Mouse (Mus musculus): ENCODE data around the gene Lamtor1. TPM values are rescaled to one million over a fixed set of nuclear protein-coding genes. Genes with fewer than 3 reads are reported as not detected.

The Lamtor1 gene
- total and polyA plus RNA-seq, 3 experiments, result 68.6 to 107 (median 86.2) TPM

GRCm38 (mm10) chr7:101928093-101928492 is 22.4 kb downstream of the Lamtor1 start:
- no peak overlapping the region for H3K4me3 ChIP-seq (replicated peaks in 1 of 3; ENCODE audit: low read depth in 2 of 3, low read length in 2 of 3, poor library complexity in 1 of 3)
- TF ChIP-seq RAD21 (IDR thresholded peaks at IDR 0.05; ENCODE audit: low read depth, low read length) (no peak), MAZ (IDR thresholded peaks at IDR 0.05; ENCODE audit: low read depth, low read length) (no peak), CTCF (conservative IDR thresholded peaks at IDR 0.05 in 1 of 2, IDR thresholded peaks at IDR 0.05 in 1 of 2; ENCODE audit: low read depth in 2 of 2, low read length in 2 of 2) (no peak), ETS1 (conservative IDR thresholded peaks at IDR 0.05; ENCODE audit: low read depth, low read length) (no peak), CHD1 (IDR thresholded peaks at IDR 0.05; ENCODE audit: low read depth, low read length) (no peak), ZMIZ1 (IDR thresholded peaks at IDR 0.05; ENCODE audit: low read depth, low read length) (no peak), IRF4 (IDR thresholded peaks at IDR 0.05; ENCODE audit: low read depth, low read length) (no peak), ZNF384 (IDR thresholded peaks at IDR 0.05; ENCODE audit: low read depth, low read length) (no peak), NRF1 (IDR thresholded peaks at IDR 0.05; ENCODE audit: low read depth, low read length) (no peak), NELFE (IDR thresholded peaks at IDR 0.05; ENCODE audit: low read depth, low read length) (no peak), SIN3A (IDR thresholded peaks at IDR 0.05; ENCODE audit: low read length) (no peak), MYC (IDR thresholded peaks at IDR 0.05; ENCODE audit: low read depth, low read length) (no peak), ZC3H11A (IDR thresholded peaks at IDR 0.05; ENCODE audit: low read depth, low read length) (no peak), ZKSCAN1 (IDR thresholded peaks at IDR 0.05; ENCODE audit: borderline replicate concordance, low read depth, low read length) (no peak), BHLHE40 (IDR thresholded peaks at IDR 0.05; ENCODE audit: low read depth, low read length) (no peak), E2F4 (IDR thresholded peaks at IDR 0.05; ENCODE audit: insufficient replicate concordance, low read depth, low read length) (no peak)
- no peak overlapping the region for H3K9ac ChIP-seq (ENCODE audit: insufficient read depth, low read depth)
- H3K36me3 ChIP-seq (replicated peaks in 1 of 2; ENCODE audit: control insufficient read depth in 1 of 2, insufficient read depth in 1 of 2, low read length in 1 of 2), result peaks cover 0 to 15% of the 10 kb centered on the region in 2 experiments
- dilution Hi-C loops (cut with MboI; ENCODE audit: extremely low pct_ligation_motif_present, extremely low pct_unique_long_range_greater_than_20kb, low sequenced_read_pairs), result no loop called here
- DNase-seq (ENCODE audit: extremely low read depth), result no peak
- in situ Hi-C loops (cut with MboI; ENCODE audit: low pct_ligation_motif_present, low pct_unique_long_range_greater_than_20kb, low sequenced_read_pairs), result no loop called here
- H3K4me2 ChIP-seq (ENCODE audit: insufficient read depth, low read depth, poor library complexity, severe bottlenecking), result no peak overlapping the region
- H3K79me2 ChIP-seq (replicated peaks; ENCODE audit: control insufficient read depth, extremely low read depth, insufficient read depth, poor library complexity, severe bottlenecking), result peaks cover 6% of the 10 kb centered on the region; the same call in 1 of the 2 replicates
- H3K4me1 ChIP-seq (ENCODE audit: control insufficient read depth in 1 of 2, insufficient read depth in 2 of 2), result peaks cover 3 to 13% of the 10 kb centered on the region in 2 experiments; a peak in 3 of 4 replicates
- peaks cover 3% of the 10 kb centered on the region for H3K9me3 ChIP-seq (replicated peaks; ENCODE audit: low read length)
- H3K27ac ChIP-seq (ENCODE audit: insufficient read depth, low read depth), result no peak overlapping the region
- no peaks in the 10 kb centered on the region for H3K27me3 ChIP-seq (replicated peaks)

GRCm38 (mm10) chr7:101932551-101932950 is 26.8 kb downstream of the Lamtor1 start:
- TF ChIP-seq NELFE (IDR thresholded peaks at IDR 0.05; ENCODE audit: low read depth, low read length) (no peak), USF2 (conservative IDR thresholded peaks at IDR 0.05; ENCODE audit: low read depth, low read length) (no peak), ZMIZ1 (IDR thresholded peaks at IDR 0.05; ENCODE audit: low read depth, low read length) (no peak), SMC3 (IDR thresholded peaks at IDR 0.05; ENCODE audit: low read depth, low read length) (no peak), IRF4 (IDR thresholded peaks at IDR 0.05; ENCODE audit: low read depth, low read length) (no peak), MAFK (IDR thresholded peaks at IDR 0.05; ENCODE audit: insufficient replicate concordance, low read length) (no peak), E2F4 (IDR thresholded peaks at IDR 0.05; ENCODE audit: insufficient replicate concordance, low read depth, low read length) (no peak), MEF2A (IDR thresholded peaks at IDR 0.05; ENCODE audit: borderline replicate concordance, low read depth, low read length) (no peak), PAX5 (IDR thresholded peaks at IDR 0.05; ENCODE audit: low read length) (no peak), ZKSCAN1 (IDR thresholded peaks at IDR 0.05; ENCODE audit: borderline replicate concordance, low read depth, low read length) (no peak), RAD21 (IDR thresholded peaks at IDR 0.05; ENCODE audit: low read depth, low read length) (no peak), TCF12 (IDR thresholded peaks at IDR 0.05; ENCODE audit: low read depth, low read length) (no peak), MYC (IDR thresholded peaks at IDR 0.05; ENCODE audit: low read depth, low read length) (no peak)
- no peaks in the 10 kb centered on the region for H3K9me3 ChIP-seq (replicated peaks; ENCODE audit: low read length)
- in situ Hi-C loops (cut with MboI; ENCODE audit: low pct_ligation_motif_present, low pct_unique_long_range_greater_than_20kb, low sequenced_read_pairs), result no loop called here
- peak overlapping the region; percentile 95; the same call in 1 of the 2 replicates for H3K9ac ChIP-seq (ENCODE audit: insufficient read depth, low read depth)
- H3K27ac ChIP-seq (ENCODE audit: insufficient read depth, low read depth), result no peak overlapping the region
- peaks cover 0 to 16% of the 10 kb centered on the region in 2 experiments for H3K36me3 ChIP-seq (replicated peaks in 1 of 2; ENCODE audit: control insufficient read depth in 1 of 2, insufficient read depth in 1 of 2, low read length in 1 of 2)
- dilution Hi-C loops (cut with MboI; ENCODE audit: extremely low pct_ligation_motif_present, extremely low pct_unique_long_range_greater_than_20kb, low sequenced_read_pairs), result no loop called here
- no peaks in the 10 kb centered on the region for H3K27me3 ChIP-seq (replicated peaks)
- H3K4me1 ChIP-seq (ENCODE audit: control insufficient read depth in 1 of 2, insufficient read depth in 2 of 2), result peaks cover 5 to 30% of the 10 kb centered on the region in 2 experiments
- H3K79me2 ChIP-seq (replicated peaks; ENCODE audit: control insufficient read depth, extremely low read depth, insufficient read depth, poor library complexity, severe bottlenecking), result peaks cover 30% of the 10 kb centered on the region
- H3K4me3 ChIP-seq (replicated peaks in 1 of 3; ENCODE audit: low read depth in 2 of 3, low read length in 2 of 3, poor library complexity in 1 of 3), result peak overlapping the region in 2 of 3 experiments; percentile 70 to 81
- H3K4me2 ChIP-seq (ENCODE audit: insufficient read depth, low read depth, poor library complexity, severe bottlenecking), result peak overlapping the region; percentile 55
- DNase-seq (ENCODE audit: extremely low read depth), result no peak

Data from CH12.LX (cell line).